Mouse (Mus musculus): ENCODE measurements at regions not wholly inside any gene's neighbourhood (a gene's known extent, or its start where the extent isn't known, plus 50 kb on each side); places are given as distances from the start of the nearest gene placed in this dataset.

DNA sequence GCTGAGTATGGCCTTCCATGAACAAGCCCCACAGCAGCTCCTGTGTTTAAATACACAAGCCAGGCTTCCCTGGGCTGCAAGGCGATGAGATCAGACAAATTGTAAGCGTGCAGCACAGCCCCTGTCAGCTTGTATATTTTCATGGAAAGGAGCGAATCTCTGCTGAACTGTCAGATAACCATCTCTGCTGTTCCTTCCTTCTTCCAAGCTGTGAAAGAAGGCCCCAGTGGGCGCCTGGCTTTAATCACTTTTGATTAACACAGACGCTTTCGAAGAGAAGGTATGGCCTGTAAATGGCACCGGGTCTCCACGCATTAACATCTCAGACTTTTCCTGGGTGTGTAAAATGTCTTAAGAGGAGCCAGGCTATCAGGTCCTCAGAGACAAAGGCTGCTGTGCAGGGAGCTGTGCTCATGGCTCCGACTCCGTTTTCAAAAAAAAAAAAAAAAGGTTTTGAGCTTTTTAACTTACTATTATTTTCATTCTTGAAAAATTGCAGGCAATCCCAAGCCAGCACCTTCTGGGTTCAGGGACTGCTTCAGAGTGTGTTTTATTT is 131.9 kb upstream of the Tmem72 start:
- Histone ChIP-seq H3K36me3 (replicated peaks) (no peaks in the 10 kb centered on the region), H3K4me2 (no peak overlapping the region), H3K27me3 (replicated peaks) (no peaks in the 10 kb centered on the region), H3K4me1 (no peaks in the 10 kb centered on the region), H3K4me3 (no peak overlapping the region), H3K9ac (no peak overlapping the region), H3K27ac (no peak overlapping the region), H3K9me3 (no peaks in the 10 kb centered on the region)
- WGBS = 66% methylated on average over 10 of the region's 10 CpGs
- no peak for ATAC-seq (replicated peaks)

GRCm38 (mm10) chr6:116854029-116854428 is 137.3 kb upstream of the Tmem72 start:
- no peaks in the 10 kb centered on the region for H3K36me3 ChIP-seq (replicated peaks)
- no peak overlapping the region for H3K4me3 ChIP-seq
- H3K27ac ChIP-seq = no peak overlapping the region
- H3K4me1 ChIP-seq = no peaks in the 10 kb centered on the region
- H3K9ac ChIP-seq = no peak overlapping the region
- H3K27me3 ChIP-seq (replicated peaks) = no peaks in the 10 kb centered on the region
- no peak for ATAC-seq (replicated peaks)
- WGBS = 56% methylated on average over 6 of the region's 6 CpGs
- no peaks in the 10 kb centered on the region for H3K9me3 ChIP-seq
- H3K4me2 ChIP-seq = no peak overlapping the region

DNA sequence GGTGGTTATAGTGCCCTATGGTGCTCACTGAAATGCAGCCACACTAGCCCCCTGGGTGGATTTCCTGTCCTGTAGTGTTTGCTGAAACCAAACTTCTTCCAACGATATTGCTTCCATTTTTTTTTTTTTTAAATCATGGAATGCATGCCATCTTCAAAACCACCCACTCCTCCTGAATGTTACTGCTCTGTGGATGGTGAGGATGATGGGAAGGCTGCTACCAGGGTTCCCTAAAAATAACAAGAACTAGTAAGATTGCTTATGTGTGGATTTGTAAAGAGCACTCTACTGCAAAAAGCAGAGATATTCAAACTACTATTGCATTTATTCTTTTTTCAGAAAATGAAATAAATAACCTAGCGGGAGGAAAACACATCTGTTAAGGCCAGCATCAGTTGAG is 139.4 kb upstream of the Tmem72 start:
- no peaks in the 10 kb centered on the region for H3K27me3 ChIP-seq (replicated peaks)
- no peaks in the 10 kb centered on the region for H3K36me3 ChIP-seq (replicated peaks)
- 89% methylated on average over 2 of the region's 2 CpGs for WGBS
- ATAC-seq (replicated peaks) = no peak
- H3K4me2 ChIP-seq = no peak overlapping the region
- H3K4me3 ChIP-seq = no peak overlapping the region
- no peak overlapping the region for H3K27ac ChIP-seq
- H3K4me1 ChIP-seq = no peaks in the 10 kb centered on the region
- no peaks in the 10 kb centered on the region for H3K9me3 ChIP-seq
- H3K9ac ChIP-seq = no peak overlapping the region

DNA sequence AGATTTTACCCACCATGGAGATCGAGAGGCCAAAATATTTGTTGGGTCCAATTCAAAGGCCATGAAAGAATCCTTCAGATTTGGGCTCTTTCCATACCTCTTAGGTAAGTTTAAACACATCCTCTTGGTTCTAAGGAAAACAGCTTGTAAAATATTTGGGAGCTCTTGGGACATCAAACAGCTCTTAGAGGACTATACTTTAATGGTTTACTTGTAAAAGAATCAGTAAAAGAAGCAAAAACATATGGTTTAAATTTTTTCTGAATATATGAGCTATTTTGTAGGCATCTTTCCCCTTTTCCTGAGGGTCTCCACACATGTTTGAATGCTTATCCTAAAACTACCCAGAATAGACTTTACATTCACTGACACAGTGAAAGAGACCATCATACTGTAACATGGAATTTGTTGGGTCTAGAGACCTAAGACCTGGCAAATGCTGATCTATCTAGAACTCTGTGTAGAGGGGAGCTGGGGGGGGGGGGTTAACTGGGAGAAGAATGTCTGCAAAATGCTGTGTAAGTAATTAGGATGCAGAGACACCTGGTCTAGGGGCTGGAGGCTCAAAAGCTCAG is 140.3 kb upstream of the Tmem72 start:
- Histone ChIP-seq H3K9me3 (no peaks in the 10 kb centered on the region), H3K27me3 (replicated peaks) (no peaks in the 10 kb centered on the region), H3K9ac (no peak overlapping the region), H3K4me2 (no peak overlapping the region), H3K4me3 (no peak overlapping the region), H3K36me3 (replicated peaks) (no peaks in the 10 kb centered on the region), H3K27ac (no peak overlapping the region), H3K4me1 (no peaks in the 10 kb centered on the region)
- no peak for ATAC-seq (replicated peaks)
- 95% methylated on average over 1 of the region's 1 CpGs for WGBS

DNA sequence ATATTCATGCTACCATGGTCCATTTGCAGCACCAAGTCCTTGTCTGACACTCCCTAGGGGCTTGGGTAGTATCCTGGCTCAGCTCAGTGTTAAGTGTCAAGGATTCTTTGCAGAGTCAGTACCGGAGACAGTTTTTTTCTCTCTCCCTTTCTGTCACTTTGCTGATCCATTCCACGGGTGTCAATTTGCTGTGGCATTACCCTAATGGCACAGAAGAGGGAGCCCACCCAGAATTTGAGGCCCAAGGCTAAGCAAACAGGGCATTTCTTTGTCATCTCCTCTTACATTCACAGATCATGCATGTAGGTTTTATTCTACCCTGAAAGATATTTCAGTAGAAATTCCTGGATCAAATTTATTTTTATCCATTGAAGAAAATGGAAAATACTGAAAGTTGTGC is 146.4 kb upstream of the Tmem72 start:
- WGBS = 46% methylated on average over 2 of the region's 2 CpGs
- no peak overlapping the region for H3K27ac ChIP-seq
- H3K9me3 ChIP-seq = no peaks in the 10 kb centered on the region
- no peak overlapping the region for H3K4me3 ChIP-seq
- ATAC-seq (replicated peaks) = no peak
- H3K9ac ChIP-seq = no peak overlapping the region
- no peaks in the 10 kb centered on the region for H3K27me3 ChIP-seq (replicated peaks)
- H3K36me3 ChIP-seq (replicated peaks) = no peaks in the 10 kb centered on the region
- no peaks in the 10 kb centered on the region for H3K4me1 ChIP-seq
- no peak overlapping the region for H3K4me2 ChIP-seq

GRCm38 (mm10) chr6:116863626-116864025 is 146.9 kb upstream of the Tmem72 start:
- no peak overlapping the region for H3K4me2 ChIP-seq
- H3K4me3 ChIP-seq = no peak overlapping the region
- no peaks in the 10 kb centered on the region for H3K9me3 ChIP-seq
- no peak for ATAC-seq (replicated peaks)
- H3K27ac ChIP-seq = no peak overlapping the region
- WGBS = 77% methylated on average over 2 of the region's 2 CpGs
- H3K27me3 ChIP-seq (replicated peaks) = no peaks in the 10 kb centered on the region
- no peak overlapping the region for H3K9ac ChIP-seq
- H3K36me3 ChIP-seq (replicated peaks) = no peaks in the 10 kb centered on the region
- no peaks in the 10 kb centered on the region for H3K4me1 ChIP-seq

GRCm38 (mm10) chr6:116893299-116893698 is 176.6 kb upstream of the Tmem72 start:
- Histone ChIP-seq H3K4me3 (no peak overlapping the region), H3K4me2 (no peak overlapping the region), H3K4me1 (no peaks in the 10 kb centered on the region), H3K27me3 (replicated peaks) (no peaks in the 10 kb centered on the region), H3K9me3 (no peaks in the 10 kb centered on the region), H3K9ac (no peak overlapping the region), H3K36me3 (replicated peaks) (no peaks in the 10 kb centered on the region), H3K27ac (no peak overlapping the region)
- 80% methylated on average over 8 of the region's 8 CpGs for WGBS
- no peak for ATAC-seq (replicated peaks)

DNA sequence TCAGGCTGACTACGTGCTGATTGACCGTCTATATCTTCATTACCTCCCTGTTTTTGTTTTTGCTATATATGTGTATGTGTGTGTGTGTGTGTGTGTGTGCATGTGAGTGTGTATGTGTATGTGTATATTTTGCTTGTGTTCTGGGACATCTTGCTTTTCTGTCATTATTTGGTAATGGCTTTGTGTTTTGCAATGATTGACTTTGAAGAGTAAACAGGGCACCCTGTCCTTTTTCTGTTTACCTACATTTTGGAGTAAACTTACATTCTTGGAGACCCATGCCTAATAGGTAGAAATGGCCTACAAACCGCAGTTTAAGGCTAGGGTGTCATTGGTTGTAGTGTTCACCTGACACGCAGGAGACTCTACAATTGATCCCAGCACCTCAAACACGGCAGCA is 177.5 kb upstream of the Tmem72 start:
- H3K9me3 ChIP-seq = no peaks in the 10 kb centered on the region
- no peaks in the 10 kb centered on the region for H3K36me3 ChIP-seq (replicated peaks)
- WGBS = 92% methylated on average over 5 of the region's 5 CpGs
- H3K27ac ChIP-seq = no peak overlapping the region
- no peak overlapping the region for H3K4me3 ChIP-seq
- H3K4me2 ChIP-seq = no peak overlapping the region
- H3K9ac ChIP-seq = no peak overlapping the region
- H3K27me3 ChIP-seq (replicated peaks) = no peaks in the 10 kb centered on the region
- H3K4me1 ChIP-seq = no peaks in the 10 kb centered on the region
- ATAC-seq (replicated peaks) = no peak

DNA sequence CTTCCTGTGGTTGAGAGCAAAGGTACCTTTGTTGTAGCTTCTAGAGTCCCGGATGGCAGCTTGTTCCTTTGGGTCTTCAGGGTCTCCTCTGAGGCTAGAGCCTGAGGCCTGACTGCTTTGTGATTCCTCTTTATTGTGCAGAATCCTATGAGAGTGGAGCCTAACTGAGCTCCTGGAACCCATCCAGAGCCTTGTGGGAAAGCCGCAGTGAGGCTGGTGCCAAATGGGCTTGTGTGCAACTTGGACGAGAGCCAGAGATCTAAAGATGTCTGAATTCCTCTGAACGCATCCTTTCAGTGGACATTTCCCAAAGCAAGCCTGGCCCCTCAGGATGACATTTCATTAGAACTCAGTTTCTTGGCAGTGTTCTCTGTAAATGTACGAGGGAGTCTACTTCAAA is 178.4 kb upstream of the Tmem72 start:
- H3K4me2 ChIP-seq = no peak overlapping the region
- H3K27ac ChIP-seq = no peak overlapping the region
- no peaks in the 10 kb centered on the region for H3K36me3 ChIP-seq (replicated peaks)
- ATAC-seq (replicated peaks) = no peak; the same call in 1 of the 2 replicates
- H3K9ac ChIP-seq = no peak overlapping the region
- H3K27me3 ChIP-seq (replicated peaks) = no peaks in the 10 kb centered on the region
- no peak overlapping the region for H3K4me3 ChIP-seq
- H3K4me1 ChIP-seq = no peaks in the 10 kb centered on the region
- 50% methylated on average over 5 of the region's 5 CpGs for WGBS
- no peaks in the 10 kb centered on the region for H3K9me3 ChIP-seq

DNA sequence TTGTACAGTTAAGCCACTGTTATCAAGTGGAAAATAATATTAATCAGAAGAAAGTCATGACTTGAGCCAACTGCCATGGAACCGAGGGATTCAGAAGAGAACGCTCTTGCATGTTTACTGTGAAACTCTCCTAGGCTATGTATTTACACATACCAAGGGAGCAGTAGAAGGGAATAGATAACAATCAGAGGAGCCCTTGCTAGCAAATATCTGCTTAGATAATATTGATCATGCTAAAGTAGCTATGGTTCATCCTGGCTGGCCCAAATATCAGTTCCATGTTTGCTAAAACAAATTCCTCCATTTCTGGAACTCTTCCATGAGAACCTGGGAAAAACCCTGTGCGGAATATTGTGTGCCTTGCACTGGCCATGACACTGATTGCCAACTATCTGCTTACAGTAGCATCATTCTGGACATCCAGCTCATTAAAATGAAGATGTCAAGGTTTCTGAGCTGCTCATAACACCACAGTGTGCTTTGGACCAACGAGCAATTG is 179.5 kb upstream of the Tmem72 start:
- Histone ChIP-seq H3K27me3 (replicated peaks) (no peaks in the 10 kb centered on the region), H3K27ac (no peak overlapping the region), H3K36me3 (replicated peaks) (no peaks in the 10 kb centered on the region), H3K4me3 (no peak overlapping the region), H3K9me3 (no peaks in the 10 kb centered on the region), H3K4me1 (no peaks in the 10 kb centered on the region), H3K4me2 (no peak overlapping the region), H3K9ac (no peak overlapping the region)
- ATAC-seq (replicated peaks) = no peak
- 89% methylated on average over 4 of the region's 4 CpGs for WGBS

DNA sequence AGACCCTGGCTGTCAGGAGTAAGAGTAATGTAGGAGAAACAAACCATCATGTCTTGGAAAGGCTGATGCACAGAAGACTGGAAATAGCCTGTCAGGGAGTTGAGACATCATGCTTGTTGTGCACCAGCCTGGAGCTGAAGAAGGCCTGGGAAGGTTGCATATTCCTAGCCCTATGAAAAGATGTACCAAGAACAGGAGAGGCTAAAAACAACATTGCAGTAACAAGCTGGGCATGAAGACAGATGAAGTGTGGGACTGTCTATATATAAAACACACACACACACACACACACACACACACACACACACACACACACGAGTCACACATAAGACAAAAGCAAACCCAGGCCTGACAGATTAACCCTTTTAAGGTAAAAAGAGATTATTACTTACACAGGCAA is 185.1 kb upstream of the Tmem72 start:
- H3K27ac ChIP-seq = no peak overlapping the region
- H3K36me3 ChIP-seq (replicated peaks) = no peaks in the 10 kb centered on the region
- no peak overlapping the region for H3K4me2 ChIP-seq
- H3K9me3 ChIP-seq = no peaks in the 10 kb centered on the region
- no peaks in the 10 kb centered on the region for H3K4me1 ChIP-seq
- H3K9ac ChIP-seq = no peak overlapping the region
- no peaks in the 10 kb centered on the region for H3K27me3 ChIP-seq (replicated peaks)
- no peak for ATAC-seq (replicated peaks)
- 33% methylated on average over 1 of the region's 1 CpGs for WGBS
- no peak overlapping the region for H3K4me3 ChIP-seq

GRCm38 (mm10) chr6:116902371-116902770 is 185.7 kb upstream of the Tmem72 start:
- H3K9me3 ChIP-seq = no peaks in the 10 kb centered on the region
- no peak overlapping the region for H3K9ac ChIP-seq
- ATAC-seq (replicated peaks) = no peak
- H3K36me3 ChIP-seq (replicated peaks) = no peaks in the 10 kb centered on the region
- 69% methylated on average over 3 of the region's 3 CpGs for WGBS
- H3K4me2 ChIP-seq = no peak overlapping the region
- H3K27ac ChIP-seq = no peak overlapping the region
- no peaks in the 10 kb centered on the region for H3K27me3 ChIP-seq (replicated peaks)
- H3K4me1 ChIP-seq = no peaks in the 10 kb centered on the region
- H3K4me3 ChIP-seq = no peak overlapping the region

GRCm38 (mm10) chr6:116906426-116907172 is 189.9 kb upstream of the Tmem72 start:
- H3K9ac ChIP-seq = no peak overlapping the region
- H3K4me2 ChIP-seq = no peak overlapping the region
- no peak for ATAC-seq (replicated peaks)
- no peaks in the 10 kb centered on the region for H3K9me3 ChIP-seq
- no peaks in the 10 kb centered on the region for H3K4me1 ChIP-seq
- H3K4me3 ChIP-seq = no peak overlapping the region
- no peaks in the 10 kb centered on the region for H3K27me3 ChIP-seq (replicated peaks)
- no peak overlapping the region for H3K27ac ChIP-seq
- no peaks in the 10 kb centered on the region for H3K36me3 ChIP-seq (replicated peaks)
- 84% methylated on average over 7 of the region's 7 CpGs for WGBS

Data from midbrain, embryonic 15.5 days (tissue).